Mouse (Mus musculus): ENCODE data around the gene Tex2.

- TF ChIP-seq HCFC1 (IDR thresholded peaks at IDR 0.05; ENCODE audit: borderline replicate concordance, insufficient read depth, low read length) = no peak
- TF ChIP-seq CHD2 (IDR thresholded peaks at IDR 0.05; ENCODE audit: low read depth, low read length) = no peak
- no peak for TF ChIP-seq ZNF384 (IDR thresholded peaks at IDR 0.05; ENCODE audit: low read depth, low read length)
- no peak for TF ChIP-seq MAFK (IDR thresholded peaks at IDR 0.05; ENCODE audit: insufficient read depth, low read depth, low read length)
- no peak for TF ChIP-seq ZC3H11A (IDR thresholded peaks at IDR 0.05; ENCODE audit: borderline replicate concordance, low read depth, low read length)
These were observed 33.3 kb downstream of the Tex2 start for GRCm38 (mm10) chr11:106579957-106580356.
